Mouse (Mus musculus): ENCODE results near the gene Gm28363. TPM values are rescaled to one million over a fixed set of nuclear protein-coding genes. Genes with fewer than 3 reads are reported as not detected.
"Not testable (repeated sequence)": the region's sequence is repeated elsewhere in the genome, so short reads cannot be mapped to it uniquely, and the experiment has no call there.

Gene Gm28363
- polyA plus RNA-seq (2012) = not detected in 2 replicates

DNA sequence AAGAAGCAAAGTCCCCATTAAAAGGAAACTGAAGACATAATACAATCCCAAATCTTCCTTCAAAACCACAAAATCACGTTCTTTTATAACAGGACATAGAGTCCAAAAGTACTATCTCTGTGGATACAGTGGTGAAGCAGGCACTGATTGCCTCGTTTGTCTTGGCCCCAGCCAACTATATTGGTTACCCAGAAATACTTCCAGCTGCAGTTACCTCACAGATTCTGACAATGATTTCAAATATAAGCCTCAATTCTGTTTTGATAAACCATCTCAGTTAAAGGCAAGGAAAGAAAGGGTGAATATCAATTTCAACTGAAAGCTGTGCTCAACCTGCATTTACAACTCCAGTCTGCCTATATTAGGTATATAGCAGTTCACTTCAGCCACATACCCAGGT is at the start of gene Gm28363:
Gene Gm28363, plus strand, starts transcription at position 301 of the 400 bp plus-strand sequence.
- TF ChIP-seq GATA1 (IDR thresholded peaks at IDR 0.05; ENCODE audit: low read length) = not testable (repeated sequence)

Other genes starting within 250 kb of the Gm28363 start
- gene B020011L13Rik, start 84.0 kb downstream of the Gm28363 start, polyA plus RNA-seq (2012) = not detected in 2 replicates
- not detected in 2 replicates for gene Gm28360, start 132.9 kb downstream of the Gm28363 start, polyA plus RNA-seq (2012)
- not detected in 2 replicates for gene Gm28168, start 230.9 kb downstream of the Gm28363 start, polyA plus RNA-seq (2012)